Mouse (Mus musculus) ES-E14 (cell line): ENCODE measurements around the gene Tbl1x.

Experiments used
- CHD2 ChIP-seq: IDR thresholded peaks from 2 replicates; pipeline ENCODE4 v1.6.1; 2014; ENCODE audit warnings: mild to moderate bottlenecking, low read depth, low read length, inconsistent platforms
- HCFC1 ChIP-seq: IDR thresholded peaks from 2 replicates; pipeline ENCODE4 v1.6.1; 2012; ENCODE audit warnings: low read length, inconsistent platforms, borderline replicate concordance; ENCODE audit not compliant: insufficient read depth
- MAFK ChIP-seq: IDR thresholded peaks from 2 replicates; pipeline ENCODE4 v1.6.1; 2014; ENCODE audit warnings: mild to moderate bottlenecking, low read depth, low read length, inconsistent platforms; ENCODE audit not compliant: insufficient read depth
- ZC3H11A ChIP-seq: IDR thresholded peaks from 2 replicates; pipeline ENCODE4 v1.6.1; 2012; ENCODE audit warnings: low read depth, mild to moderate bottlenecking, inconsistent platforms, low read length, borderline replicate concordance
- ZNF384 ChIP-seq: IDR thresholded peaks from 2 replicates; pipeline ENCODE4 v1.6.1; 2012; ENCODE audit warnings: low read depth, low read length, inconsistent platforms

DNA sequence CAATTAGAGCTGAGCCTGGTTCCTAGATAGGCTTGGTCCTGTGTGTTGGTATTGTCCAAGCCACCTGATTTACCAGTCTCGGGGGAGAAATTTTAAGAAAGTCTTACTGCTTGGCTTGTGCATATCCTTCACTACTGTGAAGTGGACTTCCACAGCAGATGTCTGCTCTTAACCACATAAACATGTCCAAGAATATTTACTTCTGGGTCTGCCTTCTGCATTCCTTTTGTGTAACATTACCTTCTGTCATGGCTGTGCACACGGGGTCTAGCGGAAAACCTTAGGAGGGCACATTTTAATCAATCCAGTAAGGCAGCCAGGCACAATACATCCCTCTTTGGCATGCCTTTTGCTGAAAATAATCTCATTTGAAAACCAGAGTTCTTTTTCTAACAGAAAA is 125.7 kb downstream of the Tbl1x start:
- TF ChIP-seq HCFC1: no peak
- TF ChIP-seq ZNF384: no peak
- no peak for TF ChIP-seq CHD2
- TF ChIP-seq ZC3H11A: no peak
- no peak for TF ChIP-seq MAFK
